Mouse (Mus musculus) heart, postnatal 0 days (tissue): ENCODE data around the gene S1pr4. TPM values are rescaled to one million over a fixed set of nuclear protein-coding genes. Genes with fewer than 3 reads are reported as not detected.

Experiments
- ATAC-seq: fragments of 200-750 bp; cut with Nextera tagmentation; 2 replicates; pipeline ENCODE4 v1.8.0; 2017; ENCODE audit warnings: low read depth, moderate number of reproducible peaks, moderate library complexity; ENCODE audit not compliant: insufficient read depth
- DNase-seq: peaks from one replicate; pipeline ENCODE4 v3.0.0-alpha.2; 2016; ENCODE audit warnings: low spot score
- H3K27ac ChIP-seq: fragments of 300-500 bp; sonication (generic); 2 replicates; pipeline ENCODE4 v1.5.1; 2014; ENCODE audit warnings: low read depth, mild to moderate bottlenecking
- H3K27me3 ChIP-seq: fragments of 300-500 bp; sonication (generic); 2 replicates; pipeline ENCODE4 v1.6.1; 2014; ENCODE audit warnings: low read length, mixed read lengths; ENCODE audit not compliant: control insufficient read depth, insufficient read depth
- H3K36me3 ChIP-seq: fragments of 300-500 bp; sonication (generic); replicated peaks from 2 replicates; pipeline ENCODE4 v1.6.1; 2014; ENCODE audit warnings: low read length, mixed read lengths; ENCODE audit not compliant: control insufficient read depth, insufficient read depth
- H3K4me1 ChIP-seq: fragments of 300-500 bp; sonication (generic); 2 replicates; pipeline ENCODE4 v1.6.1; 2014; ENCODE audit warnings: antibody characterized with exemption; ENCODE audit not compliant: control insufficient read depth, insufficient read depth
- H3K4me2 ChIP-seq: fragments of 300-500 bp; sonication (generic); 2 replicates; pipeline ENCODE4 v1.6.1; 2014; ENCODE audit warnings: low read depth, mild to moderate bottlenecking, low read length, moderate library complexity
- H3K4me3 ChIP-seq: fragments of 300-500 bp; sonication (generic); 2 replicates; pipeline ENCODE4 v1.5.1; 2014; ENCODE audit warnings: low read depth, low read length
- H3K9ac ChIP-seq: fragments of 300-500 bp; sonication (generic); replicated peaks from 2 replicates; pipeline ENCODE4 v1.6.1; 2014; ENCODE audit warnings: low read depth, low read length, mixed read lengths
- H3K9me3 ChIP-seq: fragments of 300-500 bp; sonication (generic); replicated peaks from 2 replicates; pipeline ENCODE4 v1.6.1; 2016; ENCODE audit warnings: low read length; ENCODE audit not compliant: control insufficient read depth
- CTCF ChIP-seq: IDR thresholded peaks from 2 replicates; pipeline ENCODE4 v1.5.1; 2016; ENCODE audit warnings: antibody characterized with exemption, control low read depth, low read depth
- EP300 ChIP-seq: IDR thresholded peaks from 2 replicates; pipeline ENCODE4 v1.6.1; 2016; ENCODE audit warnings: antibody characterized with exemption, low read depth
- WGBS: fragments of 180-500 bp; shearing (Covaris S2); extraction: QIAGEN DNeasy Blood & Tissue Kit; methylation state at CpG from one replicate; pipeline ENCODE4 v1.1.7; 2014; 5-methylcytosine and 5-hydroxymethylcytosine counted together
- polyA plus RNA-seq: library from polyadenylated mRNA; unstranded; fragments of >200 nt; fragmentation: Nextera tagmentation; extraction: Ambion mirVana; gene quantifications from 2 replicates; pipeline ENCODE4 v1.2.1, GENCODE M21; 2015
- total RNA-seq: library from RNA; depleted of rRNA; stranded (reverse); fragments of >200 nt; gene quantifications from 2 replicates; pipeline ENCODE4 v1.2.3, GENCODE M21; 2014; ENCODE audit warnings: low replicate concordance

S1pr4 gene
- total and polyA plus RNA-seq, 2 experiments from 2014 or later, result 0.34 TPM; not detected in 1

- no peak overlapping the region for H3K4me3 ChIP-seq
- H3K27me3 ChIP-seq, result peaks cover 13% of the 10 kb centered on the region; the same call in 1 of the 2 replicates
- no peaks in the 10 kb centered on the region for H3K36me3 ChIP-seq
- no peak overlapping the region for H3K9ac ChIP-seq
- peaks cover 13% of the 10 kb centered on the region for H3K4me1 ChIP-seq
- no peak overlapping the region; the same call in 1 of the 2 replicates for H3K27ac ChIP-seq
- TF ChIP-seq CTCF (no peak), EP300 (no peak)
- 58% methylated on average over 23 of the region's 23 CpGs for WGBS
- DNase-seq, result no peak
- ATAC-seq, result no peak
- peak overlapping the region; percentile 25; the same call in 1 of the 2 replicates for H3K4me2 ChIP-seq
- no peaks in the 10 kb centered on the region for H3K9me3 ChIP-seq
Measured at GRCm38 (mm10) chr10:81499250-81499901, 556 bp downstream of the S1pr4 start.

- peaks cover 13% of the 10 kb centered on the region for H3K4me1 ChIP-seq
- 80% methylated on average over 38 of the region's 38 CpGs for WGBS
- H3K9me3 ChIP-seq, result no peaks in the 10 kb centered on the region
- 0 out of 2 replicates have a peak, but pooled peaks cover 8% of the 10 kb centered on the region for H3K27me3 ChIP-seq
- H3K27ac ChIP-seq, result no peak overlapping the region; the same call in 1 of the 2 replicates
- no peak overlapping the region for H3K9ac ChIP-seq
- H3K36me3 ChIP-seq, result no peaks in the 10 kb centered on the region
- TF ChIP-seq EP300 (no peak), CTCF (no peak)
- no peak overlapping the region for H3K4me3 ChIP-seq
- ATAC-seq (no peak), DNase-seq (no peak)
- H3K4me2 ChIP-seq, result no peak overlapping the region; the same call in 1 of the 2 replicates
Measured at GRCm38 (mm10) chr10:81498316-81499249, 1.3 kb downstream of the S1pr4 start.

GRCm38 (mm10) chr10:81497401-81498270 is 2.3 kb downstream of the S1pr4 start:
- H3K4me2 ChIP-seq, result no peak overlapping the region; the same call in 1 of the 2 replicates
- peaks cover 3% of the 10 kb centered on the region for H3K36me3 ChIP-seq
- no peak for DNase-seq
- 76% methylated on average over 17 of the region's 17 CpGs for WGBS
- no peak overlapping the region for H3K4me3 ChIP-seq
- H3K27me3 ChIP-seq, result no peaks in the 10 kb centered on the region
- TF ChIP-seq EP300 (no peak), CTCF (no peak)
- H3K27ac ChIP-seq, result no peak overlapping the region
- H3K9ac ChIP-seq, result no peak overlapping the region
- H3K9me3 ChIP-seq, result no peaks in the 10 kb centered on the region
- peaks cover 13% of the 10 kb centered on the region for H3K4me1 ChIP-seq
- no peak for ATAC-seq

- Histone ChIP-seq H3K27me3 (no peaks in the 10 kb centered on the region), H3K9me3 (no peaks in the 10 kb centered on the region), H3K9ac (0 out of 2 replicates have a peak overlapping the region, but pooled peaks have one; percentile 48), H3K27ac (no peak overlapping the region), H3K4me3 (peak overlapping the region; percentile 75), H3K4me2 (peak overlapping the region; percentile 97), H3K4me1 (peaks cover 13% of the 10 kb centered on the region), H3K36me3 (peaks cover 10% of the 10 kb centered on the region)
- DNase-seq, result no peak
- WGBS, result 29% methylated on average over 4 of the region's 4 CpGs
- no peak for TF ChIP-seq EP300
- TF ChIP-seq CTCF, result no peak
- ATAC-seq, result no peak
Measured at GRCm38 (mm10) chr10:81496969-81497368, 3.0 kb downstream of the S1pr4 start.
